Mouse (Mus musculus): ENCODE results near the gene Tcf7l1. TPM values are rescaled to one million over a fixed set of nuclear protein-coding genes. Genes with fewer than 3 reads are reported as not detected.
A peak's percentile ranks its signal among the peaks of the same experiment; 100 is the strongest.

The Tcf7l1 gene
- total RNA-seq, 2 experiments from 2014 or later = 20.6 to 24.6 TPM

- no peak for DNase-seq
- intact Hi-C loops (cut with DNase I) = no loop called here
Observed at GRCm38 (mm10) chr6:72748882-72749437, 40.1 kb downstream of the Tcf7l1 start.

- peak in 1 of 2 experiments; percentile 29 for DNase-seq
- intact Hi-C loops (cut with DNase I) = no loop called here
Observed at GRCm38 (mm10) chr6:72748421-72748820, 40.6 kb downstream of the Tcf7l1 start.

GRCm38 (mm10) chr6:72747814-72748213 lies 41.2 kb downstream of the Tcf7l1 start:
- no peak for DNase-seq
- intact Hi-C loops (cut with DNase I) = loop anchor here (2.0 kb wide), 1 partner anchor 41 kb away; the partner anchor contains the start of gene Tcf7l1

- intact Hi-C loops (cut with DNase I) = loop anchor here (2.0 kb wide), 1 partner anchor 42 kb away; the partner anchor contains the start of gene Tcf7l1
- no peak for DNase-seq
Observed at GRCm38 (mm10) chr6:72747156-72747555, 41.9 kb downstream of the Tcf7l1 start.

- DNase-seq = no peak
- intact Hi-C loops (cut with DNase I) = loop anchor here (2.0 kb wide), 1 partner anchor 43 kb away; the partner anchor contains the start of gene Tcf7l1
Observed at GRCm38 (mm10) chr6:72745781-72746180, 43.3 kb downstream of the Tcf7l1 start.

- intact Hi-C loops (cut with DNase I) = no loop called here
- DNase-seq = no peak
Observed at GRCm38 (mm10) chr6:72744144-72744800, 44.8 kb downstream of the Tcf7l1 start.

GRCm38 (mm10) chr6:72743624-72744041 lies 45.4 kb downstream of the Tcf7l1 start:
- intact Hi-C loops (cut with DNase I) = loop anchor here (2.0 kb wide), 1 partner anchor 71 kb away; no protein-coding TSS in a partner anchor
- DNase-seq = no peak

GRCm38 (mm10) chr6:72742331-72742730 lies 46.7 kb downstream of the Tcf7l1 start:
- no peak for DNase-seq
- intact Hi-C loops (cut with DNase I) = loop anchor here (2.0 kb wide), 1 partner anchor 70 kb away; no protein-coding TSS in a partner anchor

- intact Hi-C loops (cut with DNase I) = no loop called here
- peak; percentile 63 to 68 for DNase-seq
Observed at GRCm38 (mm10) chr6:72740596-72741421, 48.2 kb downstream of the Tcf7l1 start.

- intact Hi-C loops (cut with DNase I) = no loop called here
- DNase-seq = no peak
Observed at GRCm38 (mm10) chr6:72736872-72737271, 52.2 kb downstream of the Tcf7l1 start.

- intact Hi-C loops (cut with DNase I) = no loop called here
- no peak for DNase-seq
Observed at GRCm38 (mm10) chr6:72735206-72735605, 53.8 kb downstream of the Tcf7l1 start.

- intact Hi-C loops (cut with DNase I) = loop anchor here (2.0 kb wide), 1 partner anchor 21 kb away; no protein-coding TSS in a partner anchor
- no peak for DNase-seq
Observed at GRCm38 (mm10) chr6:72733375-72733774, 55.7 kb downstream of the Tcf7l1 start.

- intact Hi-C loops (cut with DNase I) = loop anchor here (2.0 kb wide), 1 partner anchor 23 kb away; no protein-coding TSS in a partner anchor
- no peak for DNase-seq
Observed at GRCm38 (mm10) chr6:72732109-72732508, 56.9 kb downstream of the Tcf7l1 start.

- DNase-seq = no peak
- intact Hi-C loops (cut with DNase I) = no loop called here
Observed at GRCm38 (mm10) chr6:72730560-72730849, 58.5 kb downstream of the Tcf7l1 start.

GRCm38 (mm10) chr6:72729831-72730559 lies 59.1 kb downstream of the Tcf7l1 start:
- intact Hi-C loops (cut with DNase I) = no loop called here
- DNase-seq = no peak

- no peak for DNase-seq
- intact Hi-C loops (cut with DNase I) = no loop called here
Observed at GRCm38 (mm10) chr6:72727826-72728225, 61.2 kb downstream of the Tcf7l1 start.

- DNase-seq = no peak
- intact Hi-C loops (cut with DNase I) = no loop called here
Observed at GRCm38 (mm10) chr6:72724494-72725180, 64.4 kb downstream of the Tcf7l1 start.

GRCm38 (mm10) chr6:72723731-72724385 lies 65.2 kb downstream of the Tcf7l1 start:
- intact Hi-C loops (cut with DNase I) = no loop called here
- no peak for DNase-seq

- intact Hi-C loops (cut with DNase I) = no loop called here
Observed at GRCm38 (mm10) chr6:72723143-72723542, 65.9 kb downstream of the Tcf7l1 start.

GRCm38 (mm10) chr6:72720852-72721251 lies 68.2 kb downstream of the Tcf7l1 start:
- no peak for DNase-seq
- intact Hi-C loops (cut with DNase I) = no loop called here

More at GRCm38 (mm10) chr6:72723143-72723542, 65.9 kb downstream of the Tcf7l1 start:
- DNase-seq = no peak
